Mouse (Mus musculus): ENCODE results near the gene Hist2h2bb. TPM values are rescaled to one million over a fixed set of nuclear protein-coding genes. Genes with fewer than 3 reads are reported as not detected.

The Hist2h2bb gene
- total and polyA plus RNA-seq, 2 experiments from 2014 or later, result 0.59 to 225 TPM

- WGBS, result 30% methylated on average over 2 of the region's 2 CpGs
- ATAC-seq (ENCODE audit: insufficient read depth, low read depth), result no peak
Observed at GRCm38 (mm10) chr3:96225421-96225820, 44.1 kb upstream of the Hist2h2bb start.

GRCm38 (mm10) chr3:96226695-96227648 is 42.6 kb upstream of the Hist2h2bb start:
- no peaks in the 10 kb centered on the region for H3K36me3 ChIP-seq (replicated peaks; ENCODE audit: control insufficient read depth, insufficient read depth, low read length)
- H3K4me2 ChIP-seq (ENCODE audit: low read depth, low read length), result no peak overlapping the region
- WGBS, result 61% methylated on average over 8 of the region's 8 CpGs
- ATAC-seq (ENCODE audit: insufficient read depth, low read depth), result peak; percentile 47
- no peak overlapping the region for H3K9ac ChIP-seq (replicated peaks; ENCODE audit: low read depth, low read length)
- no peak overlapping the region for H3K4me3 ChIP-seq (ENCODE audit: low read depth, low read length)
- peaks cover 28% of the 10 kb centered on the region for H3K4me1 ChIP-seq (ENCODE audit: control insufficient read depth, insufficient read depth)
- H3K9me3 ChIP-seq (replicated peaks; ENCODE audit: control insufficient read depth, low read length), result no peaks in the 10 kb centered on the region
- no peak overlapping the region for H3K27ac ChIP-seq (ENCODE audit: low read depth)
- H3K27me3 ChIP-seq (ENCODE audit: control insufficient read depth, insufficient read depth, low read length), result no peaks in the 10 kb centered on the region
- DNase-seq (ENCODE audit: low spot score), result no peak
- no peak for TF ChIP-seq EP300 (IDR thresholded peaks at IDR 0.05; ENCODE audit: low read depth)
- no peak for TF ChIP-seq CTCF (IDR thresholded peaks at IDR 0.05; ENCODE audit: low read depth)

More at GRCm38 (mm10) chr3:96225421-96225820, 44.1 kb upstream of the Hist2h2bb start:
- Histone ChIP-seq H3K4me1 (ENCODE audit: control insufficient read depth, insufficient read depth) (peaks cover 32% of the 10 kb centered on the region), H3K9ac (replicated peaks; ENCODE audit: low read depth, low read length) (peak overlapping the region; percentile 26), H3K9me3 (replicated peaks; ENCODE audit: control insufficient read depth, low read length) (no peaks in the 10 kb centered on the region), H3K27me3 (ENCODE audit: control insufficient read depth, insufficient read depth, low read length) (no peaks in the 10 kb centered on the region), H3K36me3 (replicated peaks; ENCODE audit: control insufficient read depth, insufficient read depth, low read length) (no peaks in the 10 kb centered on the region), H3K4me2 (ENCODE audit: low read depth, low read length) (0 out of 2 replicates have a peak overlapping the region, but pooled peaks have one; percentile 12), H3K4me3 (ENCODE audit: low read depth, low read length) (no peak overlapping the region), H3K27ac (ENCODE audit: low read depth) (no peak overlapping the region)
- TF ChIP-seq EP300 (IDR thresholded peaks at IDR 0.05; ENCODE audit: low read depth) (no peak), CTCF (IDR thresholded peaks at IDR 0.05; ENCODE audit: low read depth) (no peak)
- DNase-seq (ENCODE audit: low spot score), result no peak

GRCm38 (mm10) chr3:96228828-96229227 is 40.7 kb upstream of the Hist2h2bb start:
- Histone ChIP-seq H3K4me2 (ENCODE audit: low read depth, low read length) (no peak overlapping the region), H3K4me3 (ENCODE audit: low read depth, low read length) (no peak overlapping the region), H3K9ac (replicated peaks; ENCODE audit: low read depth, low read length) (no peak overlapping the region), H3K36me3 (replicated peaks; ENCODE audit: control insufficient read depth, insufficient read depth, low read length) (no peaks in the 10 kb centered on the region), H3K4me1 (ENCODE audit: control insufficient read depth, insufficient read depth) (peaks cover 12% of the 10 kb centered on the region; the same call in 1 of the 2 replicates), H3K27me3 (ENCODE audit: control insufficient read depth, insufficient read depth, low read length) (no peaks in the 10 kb centered on the region), H3K27ac (ENCODE audit: low read depth) (no peak overlapping the region), H3K9me3 (replicated peaks; ENCODE audit: control insufficient read depth, low read length) (no peaks in the 10 kb centered on the region)
- ATAC-seq (ENCODE audit: insufficient read depth, low read depth), result no peak
- no peak for TF ChIP-seq EP300 (IDR thresholded peaks at IDR 0.05; ENCODE audit: low read depth)
- no peak for TF ChIP-seq CTCF (IDR thresholded peaks at IDR 0.05; ENCODE audit: low read depth)
- DNase-seq (ENCODE audit: low spot score), result no peak
- 56% methylated on average over 2 of the region's 2 CpGs for WGBS

GRCm38 (mm10) chr3:96230404-96230803 is 39.1 kb upstream of the Hist2h2bb start:
- Histone ChIP-seq H3K9me3 (replicated peaks; ENCODE audit: control insufficient read depth, low read length) (no peaks in the 10 kb centered on the region), H3K4me3 (ENCODE audit: low read depth, low read length) (no peak overlapping the region), H3K27ac (ENCODE audit: low read depth) (no peak overlapping the region), H3K4me2 (ENCODE audit: low read depth, low read length) (no peak overlapping the region), H3K4me1 (ENCODE audit: control insufficient read depth, insufficient read depth) (0 out of 2 replicates have a peak, but pooled peaks cover under 1% of the 10 kb centered on the region), H3K36me3 (replicated peaks; ENCODE audit: control insufficient read depth, insufficient read depth, low read length) (no peaks in the 10 kb centered on the region), H3K27me3 (ENCODE audit: control insufficient read depth, insufficient read depth, low read length) (no peaks in the 10 kb centered on the region), H3K9ac (replicated peaks; ENCODE audit: low read depth, low read length) (no peak overlapping the region)
- WGBS, result 67% methylated on average over 2 of the region's 2 CpGs
- no peak for DNase-seq (ENCODE audit: low spot score)
- ATAC-seq (ENCODE audit: insufficient read depth, low read depth), result no peak
- TF ChIP-seq EP300 (IDR thresholded peaks at IDR 0.05; ENCODE audit: low read depth) (no peak), CTCF (IDR thresholded peaks at IDR 0.05; ENCODE audit: low read depth) (no peak)

- H3K36me3 ChIP-seq (replicated peaks; ENCODE audit: control insufficient read depth, insufficient read depth, low read length), result no peaks in the 10 kb centered on the region
- 57% methylated on average over 4 of the region's 4 CpGs for WGBS
- H3K4me1 ChIP-seq (ENCODE audit: control insufficient read depth, insufficient read depth), result no peaks in the 10 kb centered on the region
- TF ChIP-seq CTCF (IDR thresholded peaks at IDR 0.05; ENCODE audit: low read depth) (no peak), EP300 (IDR thresholded peaks at IDR 0.05; ENCODE audit: low read depth) (no peak)
- H3K4me2 ChIP-seq (ENCODE audit: low read depth, low read length), result no peak overlapping the region
- no peaks in the 10 kb centered on the region for H3K27me3 ChIP-seq (ENCODE audit: control insufficient read depth, insufficient read depth, low read length)
- H3K9me3 ChIP-seq (replicated peaks; ENCODE audit: control insufficient read depth, low read length), result no peaks in the 10 kb centered on the region
- H3K9ac ChIP-seq (replicated peaks; ENCODE audit: low read depth, low read length), result no peak overlapping the region
- H3K27ac ChIP-seq (ENCODE audit: low read depth), result no peak overlapping the region
- no peak for DNase-seq (ENCODE audit: low spot score)
- 0 out of 2 replicates have a peak, but pooled peaks have one; percentile 22 for ATAC-seq (ENCODE audit: insufficient read depth, low read depth)
- no peak overlapping the region for H3K4me3 ChIP-seq (ENCODE audit: low read depth, low read length)
Observed at GRCm38 (mm10) chr3:96230910-96231757, 38.4 kb upstream of the Hist2h2bb start.
